ENCODE assay signal across 8 mouse cellular contexts in genomic region chr14:121036612-121037221, GRCm38 (mm10). TPM values are rescaled to one million over a fixed set of nuclear protein-coding genes. Genes with fewer than 3 reads are reported as not detected.
A peak's percentile ranks its signal among the peaks of the same experiment; 100 is the strongest.
DNase-seq lines count a peak whose midpoint lies in the region; ATAC-seq and TF ChIP-seq lines count a peak whose summit lies in the region.

No protein-coding gene starts in this region.

- DNase-seq in adrenal gland, postnatal 10 days: peak; percentile 38
- DNase-seq in adrenal gland, postnatal 4 days (ENCODE audit: low spot score in 2 of 2): no peak
- peak; percentile 23 for DNase-seq in MN1 (ENCODE audit: low spot score)
- DNase-seq in forebrain, embryonic 14.5 days (ENCODE audit: low spot score): peak; percentile 50
- DNase-seq in stomach, postnatal 0 days (ENCODE audit: low spot score): peak; percentile 27
- no peak for DNase-seq in yolk sac, embryonic 10.5 days (ENCODE audit: low spot score)

- peak overlapping the region; percentile 95 for H3K9ac ChIP-seq in forebrain, embryonic 14.5 days (ENCODE audit: low read length)
- H3K9ac ChIP-seq in intestine, embryonic 15.5 days: peak overlapping the region; percentile 92
- peak overlapping the region; percentile 97 for H3K9ac ChIP-seq in lung, embryonic 16.5 days (ENCODE audit: low read length)
- H3K9ac ChIP-seq in stomach, postnatal 0 days (ENCODE audit: low read length): peak overlapping the region; percentile 90

- peak overlapping the region; percentile 85 for H3K4me3 ChIP-seq in forebrain, embryonic 14.5 days (ENCODE audit: low read depth, low read length)
- peak overlapping the region; percentile 97 for H3K4me3 ChIP-seq in intestine, embryonic 15.5 days (replicated peaks)
- H3K4me3 ChIP-seq in lung, embryonic 16.5 days (ENCODE audit: low read length): peak overlapping the region; percentile 91
- H3K4me3 ChIP-seq in stomach, postnatal 0 days (ENCODE audit: low read depth, low read length): peak overlapping the region; percentile 82

- H3K4me2 ChIP-seq in forebrain, embryonic 14.5 days (ENCODE audit: low read length): peak overlapping the region; percentile 97
- peak overlapping the region; percentile 94 for H3K4me2 ChIP-seq in intestine, embryonic 15.5 days (replicated peaks)
- peak overlapping the region; percentile 87 for H3K4me2 ChIP-seq in lung, embryonic 16.5 days (ENCODE audit: low read depth, low read length)
- H3K4me2 ChIP-seq in stomach, postnatal 0 days (replicated peaks; ENCODE audit: low read depth): peak overlapping the region; percentile 92

- no peaks in the 10 kb centered on the region for H3K9me3 ChIP-seq in forebrain, embryonic 14.5 days (replicated peaks; ENCODE audit: control insufficient read depth, low read length)
- no peaks in the 10 kb centered on the region for H3K9me3 ChIP-seq in intestine, embryonic 15.5 days
- H3K9me3 ChIP-seq in lung, embryonic 16.5 days (ENCODE audit: control insufficient read depth, low read length): no peaks in the 10 kb centered on the region
- no peaks in the 10 kb centered on the region for H3K9me3 ChIP-seq in stomach, postnatal 0 days (ENCODE audit: control insufficient read depth, low read length)

- ATAC-seq in forebrain, embryonic 14.5 days: no peak
- ATAC-seq in intestine, embryonic 15.5 days: no peak
- no peak for ATAC-seq in lung, embryonic 16.5 days (ENCODE audit: low read depth)
- no peak for ATAC-seq in stomach, postnatal 0 days (ENCODE audit: low FRiP score, low TSS enrichment)

- TF ChIP-seq CTCF in stomach, postnatal 0 days (IDR thresholded peaks at IDR 0.05; ENCODE audit: low read depth): no peak

- peak overlapping the region; percentile 82; the same call in 1 of the 2 replicates for H3K27ac ChIP-seq in forebrain, embryonic 14.5 days (ENCODE audit: low read depth, low read length)
- peak overlapping the region; percentile 48 for H3K27ac ChIP-seq in intestine, embryonic 15.5 days
- peak overlapping the region; percentile 80 for H3K27ac ChIP-seq in lung, embryonic 16.5 days (ENCODE audit: low read length)
- H3K27ac ChIP-seq in stomach, postnatal 0 days (replicated peaks): peak overlapping the region; percentile 83

- H3K27me3 ChIP-seq in forebrain, embryonic 14.5 days (replicated peaks; ENCODE audit: control insufficient read depth, insufficient read depth, low read length): 0 out of 2 replicates have a peak, but pooled peaks cover 3% of the 10 kb centered on the region
- H3K27me3 ChIP-seq in intestine, embryonic 15.5 days (replicated peaks): no peaks in the 10 kb centered on the region
- no peaks in the 10 kb centered on the region for H3K27me3 ChIP-seq in lung, embryonic 16.5 days (ENCODE audit: control insufficient read depth, insufficient read depth, low read depth, low read length)
- H3K27me3 ChIP-seq in stomach, postnatal 0 days (ENCODE audit: control insufficient read depth, insufficient read depth, low read length): no peaks in the 10 kb centered on the region

- TF ChIP-seq EP300 in stomach, postnatal 0 days (optimal IDR thresholded peaks at IDR 0.05): no peak

- 1% methylated on average over 19 of the region's 19 CpGs for WGBS in forebrain, embryonic 14.5 days
- 1% methylated on average over 19 of the region's 19 CpGs for WGBS in intestine, embryonic 15.5 days
- WGBS in lung, embryonic 16.5 days: under 1% methylated on average over 19 of the region's 19 CpGs
- 0% methylated on average over 19 of the region's 19 CpGs for WGBS in stomach, postnatal 0 days

- no peaks in the 10 kb centered on the region for H3K36me3 ChIP-seq in forebrain, embryonic 14.5 days (ENCODE audit: control insufficient read depth, insufficient read depth, low read length)
- no peaks in the 10 kb centered on the region for H3K36me3 ChIP-seq in intestine, embryonic 15.5 days
- no peaks in the 10 kb centered on the region for H3K36me3 ChIP-seq in lung, embryonic 16.5 days (ENCODE audit: control insufficient read depth, insufficient read depth, low read length)
- no peaks in the 10 kb centered on the region for H3K36me3 ChIP-seq in stomach, postnatal 0 days (ENCODE audit: control insufficient read depth, insufficient read depth, low read length)

- H3K4me1 ChIP-seq in forebrain, embryonic 14.5 days (ENCODE audit: control insufficient read depth, insufficient read depth, low read length): peaks cover 15% of the 10 kb centered on the region
- H3K4me1 ChIP-seq in intestine, embryonic 15.5 days (replicated peaks): peaks cover 25% of the 10 kb centered on the region
- H3K4me1 ChIP-seq in lung, embryonic 16.5 days (replicated peaks; ENCODE audit: control insufficient read depth, insufficient read depth, low read length): peaks cover 31% of the 10 kb centered on the region
- no peaks in the 10 kb centered on the region for H3K4me1 ChIP-seq in stomach, postnatal 0 days (replicated peaks; ENCODE audit: control insufficient read depth, insufficient read depth)

RNA-seq across cellular contexts. Expression of gene Farp1, which starts 1.7 kb away (rescaled TPM):
- total RNA-seq in adrenal gland, postnatal 10 days (2021): 10 to 100 TPM; 21.1 to 32.3 TPM
- total RNA-seq in adrenal gland, postnatal 4 days (2021): 10 to 100 TPM; 41.6 to 58.5 TPM
- polyA plus RNA-seq in forebrain, embryonic 14.5 days (2014; fragmentation: Nextera tagmentation; extraction: Ambion mirVana): 17.4 and 30.3 TPM in 2 replicates
- polyA plus RNA-seq in intestine, embryonic 15.5 days (2015; fragmentation: Nextera tagmentation; extraction: Ambion mirVana): 15.8 and 16.6 TPM in 2 replicates
- polyA plus RNA-seq in lung, embryonic 16.5 days (2015; fragmentation: Nextera tagmentation; extraction: Ambion mirVana): 20.0 and 22.0 TPM in 2 replicates
- polyA plus RNA-seq in stomach, postnatal 0 days (2015; fragmentation: Nextera tagmentation; extraction: Ambion mirVana): 4.6 and 5.8 TPM in 2 replicates

Comparison
In these comparisons a context has a peak if more than half of its experiments do, and no peak if none do; other contexts are left out.
1. DNase-seq: peak in adrenal gland, postnatal 10 days (single experiment), MN1 (single experiment), forebrain, embryonic 14.5 days (single experiment) and stomach, postnatal 0 days (single experiment); none in adrenal gland, postnatal 4 days (0 of 2) and yolk sac, embryonic 10.5 days (single experiment).
2. Peak in every context shown above with its lines, with median percentiles within 50 percentile points of each other: H3K27ac ChIP-seq, H3K4me2 ChIP-seq, H3K4me3 ChIP-seq and H3K9ac ChIP-seq.